Mouse (Mus musculus) erythroblast, embryonic 14.5 days (primary cell): Measurements from ENCODE around the gene Prps2.
"Not testable (repeated sequence)": the region's sequence is repeated elsewhere in the genome, so short reads cannot be mapped to it uniquely, and the experiment has no call there.

Source experiments
- GATA1 ChIP-seq: IDR thresholded peaks from 2 replicates; pipeline ENCODE4 v1.6.1; 2012; ENCODE audit warnings: low read length, inconsistent platforms, mixed read lengths
- TAL1 ChIP-seq: IDR thresholded peaks from 3 replicates; pipeline ENCODE4 v1.6.1; 2012; ENCODE audit warnings: low read length, inconsistent platforms, mixed read lengths

DNA sequence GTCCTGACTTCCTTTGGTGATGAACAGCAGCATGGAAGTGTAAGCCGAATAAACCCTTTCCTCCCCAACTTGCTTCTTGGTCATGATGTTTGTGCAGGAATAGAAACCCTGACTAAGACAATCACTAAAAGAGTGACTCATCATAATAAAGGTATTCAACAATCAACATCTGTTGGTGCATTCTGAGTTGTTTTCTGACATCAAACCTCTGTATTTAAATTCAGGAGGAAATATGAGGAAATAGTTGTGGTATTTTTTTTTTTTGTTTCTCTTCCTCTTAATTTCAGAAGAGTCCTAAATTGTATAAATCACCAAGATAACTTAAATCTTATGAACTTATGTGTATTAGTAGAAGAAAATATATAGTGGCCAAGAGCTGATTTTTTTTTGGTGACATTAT is 80.5 kb downstream of the Prps2 start:
- TF ChIP-seq TAL1, GATA1: not testable (repeated sequence)
